22 mouse cellular contexts compared by ENCODE assay signal in the genomic region with DNA sequence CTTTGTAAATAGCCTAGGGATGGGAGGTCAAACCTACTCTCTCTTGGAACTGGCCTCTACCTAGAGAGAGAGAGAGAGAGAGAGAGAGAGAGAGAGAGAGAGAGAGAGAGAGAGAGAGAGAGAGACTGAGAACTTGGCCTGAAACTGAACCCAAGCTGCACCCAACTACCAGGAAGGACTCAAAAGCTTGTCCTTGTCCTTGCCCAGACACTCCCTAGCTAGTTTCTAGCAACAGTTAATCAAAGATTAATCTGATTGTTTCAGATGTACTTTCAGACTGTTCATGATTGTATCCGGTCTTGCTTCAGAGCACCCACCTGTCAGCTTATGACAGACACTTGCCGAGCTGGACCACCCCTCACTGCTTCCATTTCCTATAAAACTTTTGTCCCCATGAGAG. TPM values are rescaled to one million over a fixed set of nuclear protein-coding genes. Genes with fewer than 3 reads are reported as not detected.
A peak's percentile ranks its signal among the peaks of the same experiment; 100 is the strongest.
DNase-seq lines count a peak whose midpoint lies in the region; ATAC-seq and TF ChIP-seq lines count a peak whose summit lies in the region.
"Had no signal": no experiment of that assay in that cellular context is flagged by ENCODE, and none has a peak within 500 bp of the region (broad histone marks: within the 10 kb centered on the region; RNA-seq: fewer than 3 reads in every experiment).

No protein-coding gene starts in this region.

- TF ChIP-seq POLR2A in small intestine, adult 2 months (IDR thresholded peaks at IDR 0.05; ENCODE audit: low read depth, low read length), result no peak

- H3K27ac ChIP-seq in kidney, embryonic 15.5 days, result 0 out of 2 replicates have a peak overlapping the region, but pooled peaks have one; percentile 35
- H3K27ac ChIP-seq in intestine, embryonic 16.5 days (ENCODE audit: low read length), result peak overlapping the region; percentile 68
- H3K27ac ChIP-seq in small intestine, adult 2 months (ENCODE audit: insufficient read depth, low read depth, low read length), result peak overlapping the region; percentile 100
- H3K27ac ChIP-seq in forebrain, embryonic 13.5 days, result no peak overlapping the region
- H3K27ac ChIP-seq in liver, postnatal 0 days (ENCODE audit: low read depth), result no peak overlapping the region
- H3K27ac ChIP-seq: embryonic facial prominence, embryonic 10.5 days; forebrain, embryonic 10.5 days; heart, adult 2 months; heart, embryonic 15.5 days; hindbrain, embryonic 13.5 days; hindbrain, postnatal 0 days had no signal

- TF ChIP-seq CTCF in small intestine, adult 2 months (IDR thresholded peaks at IDR 0.05; ENCODE audit: extremely low read depth, insufficient read length, insufficient replicate concordance, low read depth, low read length), result no peak
- no peak for TF ChIP-seq CTCF in liver, postnatal 0 days (IDR thresholded peaks at IDR 0.05; ENCODE audit: low read depth)

- H3K36me3 ChIP-seq in kidney, embryonic 15.5 days, result no peaks in the 10 kb centered on the region
- H3K36me3 ChIP-seq in intestine, embryonic 16.5 days (ENCODE audit: control insufficient read depth, insufficient read depth, low read length), result no peaks in the 10 kb centered on the region
- H3K36me3 ChIP-seq in small intestine, adult 2 months (ENCODE audit: control insufficient read depth, insufficient read depth, low read length), result no peaks in the 10 kb centered on the region
- H3K36me3 ChIP-seq in forebrain, embryonic 13.5 days (ENCODE audit: poor library complexity, severe bottlenecking), result no peaks in the 10 kb centered on the region
- no peaks in the 10 kb centered on the region for H3K36me3 ChIP-seq in liver, postnatal 0 days (replicated peaks; ENCODE audit: insufficient read depth, low read length)
- H3K36me3 ChIP-seq: embryonic facial prominence, embryonic 10.5 days; forebrain, embryonic 10.5 days; heart, embryonic 15.5 days; hindbrain, embryonic 13.5 days had no signal

- no peaks in the 10 kb centered on the region for H3K9me3 ChIP-seq in kidney, embryonic 15.5 days (replicated peaks)
- H3K9me3 ChIP-seq in intestine, embryonic 16.5 days (ENCODE audit: control insufficient read depth, low read length), result no peaks in the 10 kb centered on the region
- H3K9me3 ChIP-seq in forebrain, embryonic 13.5 days (replicated peaks), result no peaks in the 10 kb centered on the region
- H3K9me3 ChIP-seq in liver, postnatal 0 days (ENCODE audit: low read length), result no peaks in the 10 kb centered on the region
- H3K9me3 ChIP-seq: embryonic facial prominence, embryonic 10.5 days; forebrain, embryonic 10.5 days; heart, embryonic 15.5 days; hindbrain, embryonic 13.5 days had no signal

- no peak overlapping the region for H3K4me3 ChIP-seq in kidney, embryonic 15.5 days (replicated peaks)
- no peak overlapping the region for H3K4me3 ChIP-seq in intestine, embryonic 16.5 days (ENCODE audit: low read length)
- H3K4me3 ChIP-seq in small intestine, adult 2 months (ENCODE audit: low read depth, low read length), result no peak overlapping the region
- H3K4me3 ChIP-seq in forebrain, embryonic 13.5 days, result no peak overlapping the region
- no peak overlapping the region for H3K4me3 ChIP-seq in liver, postnatal 0 days (ENCODE audit: low read depth, low read length)
- H3K4me3 ChIP-seq: embryonic facial prominence, embryonic 10.5 days; forebrain, embryonic 10.5 days; heart, adult 2 months; heart, embryonic 15.5 days; hindbrain, embryonic 13.5 days had no signal

- 57% methylated on average over 2 of the region's 2 CpGs for WGBS in kidney, embryonic 15.5 days
- WGBS in intestine, embryonic 16.5 days, result 60% methylated on average over 2 of the region's 2 CpGs
- WGBS in small intestine, adult 2 months, result 35% methylated on average over 2 of the region's 2 CpGs
- WGBS in forebrain, embryonic 13.5 days, result 88% methylated on average over 2 of the region's 2 CpGs
- 54% methylated on average over 2 of the region's 2 CpGs for WGBS in liver, postnatal 0 days (ENCODE audit: insufficient replicate concordance)

- no peak for DNase-seq in kidney, postnatal 10 days
- DNase-seq in liver, postnatal 0 days, result no peak
- DNase-seq in cerebellum, adult 9-11 months, result no peak
- DNase-seq: adrenal gland, adult 2 months; adrenal gland, postnatal 25 days; cerebellum, adult 18-20 months; cerebellum, postnatal 10 days; gastrocnemius, postnatal 10 days; heart, adult 2 months; heart, postnatal 14 days had no signal

- no peaks in the 10 kb centered on the region for H3K27me3 ChIP-seq in kidney, embryonic 15.5 days
- H3K27me3 ChIP-seq in intestine, embryonic 16.5 days (replicated peaks; ENCODE audit: control insufficient read depth, insufficient read depth, low read length), result no peaks in the 10 kb centered on the region
- H3K27me3 ChIP-seq in small intestine, adult 2 months (ENCODE audit: control insufficient read depth, insufficient read depth, low read length), result no peaks in the 10 kb centered on the region
- no peaks in the 10 kb centered on the region for H3K27me3 ChIP-seq in forebrain, embryonic 13.5 days
- H3K27me3 ChIP-seq in liver, postnatal 0 days (ENCODE audit: insufficient read depth, low read length), result no peaks in the 10 kb centered on the region
- H3K27me3 ChIP-seq: heart, embryonic 15.5 days; hindbrain, embryonic 13.5 days had no signal

- no peak for ATAC-seq in kidney, embryonic 15.5 days (replicated peaks; ENCODE audit: low FRiP score)
- peak; percentile 39 for ATAC-seq in intestine, embryonic 16.5 days
- no peak for ATAC-seq in forebrain, embryonic 13.5 days
- ATAC-seq in liver, postnatal 0 days, result no peak
- ATAC-seq: forebrain, embryonic 16.5 days; hindbrain, postnatal 0 days; Patski had no signal

- H3K4me2 ChIP-seq in kidney, embryonic 15.5 days, result no peak overlapping the region
- H3K4me2 ChIP-seq in intestine, embryonic 16.5 days (ENCODE audit: low read depth, low read length), result no peak overlapping the region
- no peak overlapping the region for H3K4me2 ChIP-seq in forebrain, embryonic 13.5 days
- no peak overlapping the region for H3K4me2 ChIP-seq in liver, postnatal 0 days (ENCODE audit: low read depth, low read length)
- H3K4me2 ChIP-seq: heart, embryonic 11.5 days; heart, embryonic 15.5 days; hindbrain, embryonic 13.5 days had no signal

- no peak for TF ChIP-seq EP300 in liver, postnatal 0 days (IDR thresholded peaks at IDR 0.05; ENCODE audit: low read depth)

- H3K4me1 ChIP-seq in kidney, embryonic 15.5 days, result no peaks in the 10 kb centered on the region
- no peaks in the 10 kb centered on the region for H3K4me1 ChIP-seq in intestine, embryonic 16.5 days (ENCODE audit: control insufficient read depth, insufficient read depth, low read length)
- peaks cover 26% of the 10 kb centered on the region for H3K4me1 ChIP-seq in small intestine, adult 2 months (ENCODE audit: control insufficient read depth, insufficient read depth, insufficient read length, low read length)
- H3K4me1 ChIP-seq in forebrain, embryonic 13.5 days, result no peaks in the 10 kb centered on the region
- no peaks in the 10 kb centered on the region for H3K4me1 ChIP-seq in liver, postnatal 0 days (ENCODE audit: insufficient read depth)
- H3K4me1 ChIP-seq: embryonic facial prominence, embryonic 10.5 days; forebrain, embryonic 10.5 days; heart, embryonic 15.5 days had no signal

- no peak overlapping the region for H3K9ac ChIP-seq in kidney, embryonic 15.5 days
- H3K9ac ChIP-seq in intestine, embryonic 16.5 days (ENCODE audit: low read depth, low read length), result no peak overlapping the region
- H3K9ac ChIP-seq in forebrain, embryonic 13.5 days, result no peak overlapping the region
- no peak overlapping the region for H3K9ac ChIP-seq in liver, postnatal 0 days (replicated peaks)
- H3K9ac ChIP-seq: heart, embryonic 15.5 days; hindbrain, embryonic 13.5 days had no signal

RNA-seq across cellular contexts. Expression of a gene that starts 25.5 kb away (rescaled TPM):
- 5.9 and 6.0 TPM in 2 replicates for polyA plus RNA-seq in kidney, embryonic 15.5 days (2015; fragmentation: Nextera tagmentation; extraction: Ambion mirVana)
- polyA plus RNA-seq in intestine, embryonic 16.5 days (2015; fragmentation: Nextera tagmentation; extraction: Ambion mirVana), result 48.7 and 50.1 TPM in 2 replicates
- 21.6 and 53.3 TPM in 2 replicates for polyA plus RNA-seq in small intestine, adult 2 months (2012; rRNA removed)
- 5.0 and 6.9 TPM in 2 replicates for polyA plus RNA-seq in forebrain, embryonic 13.5 days (2015; fragmentation: Nextera tagmentation; extraction: Ambion mirVana)
- polyA plus RNA-seq in liver, postnatal 0 days (2015; fragmentation: Nextera tagmentation; extraction: Ambion mirVana), result 0.66 and 1.4 TPM in 2 replicates

Comparison
In these comparisons a context has a peak if more than half of its experiments do, and no peak if none do; other contexts are left out.
1. H3K27ac ChIP-seq: peak in kidney, embryonic 15.5 days (single experiment), intestine, embryonic 16.5 days (single experiment) and small intestine, adult 2 months (single experiment); none in forebrain, embryonic 13.5 days (single experiment) and liver, postnatal 0 days (single experiment).